Mouse (Mus musculus) layer of hippocampus, adult 9-10 months (tissue): ENCODE measurements around the gene Cflar.
"Not testable (repeated sequence)": the region's sequence is repeated elsewhere in the genome, so short reads cannot be mapped to it uniquely, and the experiment has no call there.

Source experiments
- DNase-seq: peaks from one replicate; pipeline ENCODE4 v3.0.0; 2022; ENCODE audit warnings: low spot score

The Cflar gene

GRCm38 (mm10) chr1:58775361-58775760, 64.1 kb downstream of the Cflar start:
- DNase-seq, result no peak

GRCm38 (mm10) chr1:58777583-58777982, 66.3 kb downstream of the Cflar start:
- DNase-seq, result no peak

- no peak for DNase-seq
These were observed 66.9 kb downstream of the Cflar start for GRCm38 (mm10) chr1:58778226-58778625.

GRCm38 (mm10) chr1:58786276-58786675, 75.0 kb downstream of the Cflar start:
- DNase-seq, result no peak

GRCm38 (mm10) chr1:58788410-58788809, 77.1 kb downstream of the Cflar start:
- no peak for DNase-seq

- no peak for DNase-seq
These were observed 83.4 kb downstream of the Cflar start for GRCm38 (mm10) chr1:58794705-58795104.

- no peak for DNase-seq
These were observed 84.2 kb downstream of the Cflar start, which contains the start of gene Casp8 for GRCm38 (mm10) chr1:58795291-58796058. TSS of gene Casp8 (plus strand) at chr1:58795374.

- DNase-seq, result no peak
These were observed 84.7 kb downstream of the Cflar start for GRCm38 (mm10) chr1:58796059-58796363.

- no peak for DNase-seq
These were observed 85.5 kb downstream of the Cflar start for GRCm38 (mm10) chr1:58796853-58797252.

- DNase-seq, result no peak
These were observed 86.1 kb downstream of the Cflar start for GRCm38 (mm10) chr1:58797370-58797769.

- DNase-seq, result no peak
These were observed 87.6 kb downstream of the Cflar start for GRCm38 (mm10) chr1:58798911-58799310.

- DNase-seq, result not testable (repeated sequence)
These were observed 89.3 kb downstream of the Cflar start for GRCm38 (mm10) chr1:58800644-58801043.

GRCm38 (mm10) chr1:58801558-58802285, 90.4 kb downstream of the Cflar start:
- DNase-seq, result no peak

- DNase-seq, result no peak
These were observed 91.3 kb downstream of the Cflar start for GRCm38 (mm10) chr1:58802322-58803273.

GRCm38 (mm10) chr1:58803531-58803930, 92.2 kb downstream of the Cflar start:
- DNase-seq, result no peak

GRCm38 (mm10) chr1:58806651-58807050, 95.3 kb downstream of the Cflar start:
- DNase-seq, result no peak
